Mouse (Mus musculus) heart, embryonic 13.5 days (tissue): ENCODE results near the gene Nt5c1a. TPM values are rescaled to one million over a fixed set of nuclear protein-coding genes. Genes with fewer than 3 reads are reported as not detected.

ENCODE experiments used
- ATAC-seq: fragments of 200-750 bp; cut with Nextera tagmentation; 2 replicates; pipeline ENCODE4 v1.8.0; 2017; ENCODE audit warnings: moderate TSS enrichment; ENCODE audit not compliant: insufficient number of reproducible peaks, low FRiP score, low TSS enrichment; ENCODE audit errors: extremely low read depth
- H3K27ac ChIP-seq: fragments of 300-500 bp; sonication (generic); replicated peaks from 2 replicates; pipeline ENCODE4 v1.5.1; 2015; ENCODE audit warnings: moderate library complexity, mild to moderate bottlenecking, inconsistent platforms
- H3K27me3 ChIP-seq: fragments of 300-500 bp; sonication (generic); replicated peaks from 2 replicates; pipeline ENCODE4 v1.6.1; 2015; ENCODE audit warnings: mild to moderate bottlenecking, inconsistent platforms
- H3K36me3 ChIP-seq: fragments of 300-500 bp; sonication (generic); 2 replicates; pipeline ENCODE4 v1.6.1; 2015; ENCODE audit warnings: mild to moderate bottlenecking, inconsistent platforms
- H3K4me1 ChIP-seq: fragments of 300-500 bp; sonication (generic); 2 replicates; pipeline ENCODE4 v1.6.1; 2015; ENCODE audit warnings: inconsistent platforms
- H3K4me2 ChIP-seq: fragments of 300-500 bp; sonication (generic); 2 replicates; pipeline ENCODE4 v1.6.1; 2015; ENCODE audit warnings: inconsistent platforms, mild to moderate bottlenecking, moderate library complexity
- H3K4me3 ChIP-seq: fragments of 300-500 bp; sonication (generic); 2 replicates; pipeline ENCODE4 v1.5.1; 2015; ENCODE audit warnings: moderate library complexity, mild to moderate bottlenecking, inconsistent platforms
- H3K9ac ChIP-seq: fragments of 300-500 bp; sonication (generic); 2 replicates; pipeline ENCODE4 v1.6.1; 2015; ENCODE audit warnings: inconsistent platforms, mild to moderate bottlenecking, moderate library complexity
- H3K9me3 ChIP-seq: fragments of 300-500 bp; sonication (generic); 2 replicates; pipeline ENCODE4 v1.6.1; 2016; ENCODE audit warnings: inconsistent platforms
- WGBS: fragments of 180-500 bp; shearing (Covaris S2); methylation state at CpG from one replicate; pipeline ENCODE4 v1.1.7; 2015; ENCODE audit warnings: mixed read lengths; 5-methylcytosine and 5-hydroxymethylcytosine counted together
- polyA plus RNA-seq: library from polyadenylated mRNA; unstranded; fragments of >200 nt; fragmentation: Nextera tagmentation; extraction: Ambion mirVana; gene quantifications from 2 replicates; pipeline ENCODE4 v1.2.1, GENCODE M21; 2015

Nt5c1a gene
- polyA plus RNA-seq, 1 experiment from 2014 or later, result 0.83 TPM

DNA sequence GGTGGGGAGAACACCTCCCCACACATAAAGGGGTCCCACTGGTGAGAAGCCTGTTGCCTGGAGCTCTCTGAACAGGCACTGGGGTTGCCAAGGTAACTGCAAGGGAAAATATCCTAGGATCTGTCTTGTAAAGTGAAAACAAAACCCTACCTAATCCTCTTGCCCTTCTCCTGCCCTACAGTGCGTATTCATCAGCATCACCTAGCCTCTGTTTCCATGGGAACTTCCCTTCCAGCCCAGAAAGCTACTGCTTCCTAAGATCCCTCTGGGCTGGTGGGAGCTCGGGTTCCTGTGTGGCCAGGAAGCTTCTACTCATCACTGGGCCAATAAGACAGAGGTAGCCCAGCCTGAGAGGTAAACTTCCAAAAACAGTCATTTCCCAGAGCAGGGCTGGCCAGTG lies 11.0 kb downstream of the Nt5c1a start:
- Histone ChIP-seq H3K36me3 (no peaks in the 10 kb centered on the region), H3K4me3 (no peak overlapping the region), H3K4me2 (no peak overlapping the region), H3K9ac (no peak overlapping the region), H3K9me3 (no peaks in the 10 kb centered on the region), H3K4me1 (no peaks in the 10 kb centered on the region), H3K27me3 (peaks cover 83% of the 10 kb centered on the region), H3K27ac (no peak overlapping the region)
- 38% methylated on average over 2 of the region's 2 CpGs for WGBS
- ATAC-seq, result no peak

DNA sequence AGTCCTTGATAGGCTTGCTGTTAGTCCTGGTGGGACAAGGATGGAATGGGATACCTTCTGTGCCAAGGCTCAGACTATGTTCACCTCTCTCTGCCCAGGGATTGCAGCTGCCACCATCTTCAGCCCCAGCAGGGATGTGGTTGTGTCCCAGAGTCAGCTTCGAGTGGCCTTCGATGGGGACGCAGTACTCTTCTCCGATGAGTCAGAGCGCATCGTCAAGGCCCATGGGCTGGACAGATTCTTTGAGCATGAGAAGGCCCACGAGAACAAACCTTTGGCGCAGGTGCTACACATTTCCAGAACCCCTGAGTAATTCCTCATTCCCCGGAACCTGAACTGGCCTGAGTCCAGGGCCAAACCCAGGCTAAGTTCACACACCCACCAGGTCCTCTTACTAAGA lies 12.7 kb downstream of the Nt5c1a start:
- Histone ChIP-seq H3K27ac (no peak overlapping the region), H3K36me3 (no peaks in the 10 kb centered on the region), H3K4me2 (no peak overlapping the region), H3K9ac (no peak overlapping the region), H3K9me3 (no peaks in the 10 kb centered on the region), H3K4me1 (no peaks in the 10 kb centered on the region), H3K4me3 (no peak overlapping the region), H3K27me3 (peaks cover 83% of the 10 kb centered on the region)
- whole genome bisulfite sequencing, result 84% methylated on average over 9 of the region's 9 CpGs
- ATAC-seq, result no peak

DNA sequence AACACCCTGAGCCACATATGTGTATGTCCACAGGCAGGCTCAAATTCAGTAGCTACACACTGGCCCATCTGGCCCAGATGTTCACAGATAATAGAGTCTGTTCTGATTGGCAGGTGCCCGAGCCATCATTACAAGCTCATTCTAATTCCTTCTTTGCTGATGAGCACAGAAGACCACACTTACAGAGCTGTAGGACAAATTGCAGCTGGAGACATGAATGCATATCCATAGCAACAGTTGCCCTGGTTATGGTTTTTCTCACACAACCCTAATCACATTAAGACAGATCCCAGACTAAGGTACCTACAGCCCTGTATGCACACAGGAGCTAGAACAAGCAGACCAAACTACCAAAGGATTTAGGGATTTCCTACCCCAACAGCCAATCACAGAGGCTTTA lies 14.1 kb downstream of the Nt5c1a start:
- Histone ChIP-seq H3K27ac (no peak overlapping the region), H3K27me3 (peaks cover 79% of the 10 kb centered on the region), H3K36me3 (no peaks in the 10 kb centered on the region), H3K9me3 (no peaks in the 10 kb centered on the region), H3K4me3 (no peak overlapping the region), H3K4me1 (peaks cover 5% of the 10 kb centered on the region; the same call in 1 of the 2 replicates), H3K4me2 (no peak overlapping the region), H3K9ac (no peak overlapping the region)
- 73% methylated on average over 1 of the region's 1 CpGs for WGBS
- ATAC-seq, result no peak

DNA sequence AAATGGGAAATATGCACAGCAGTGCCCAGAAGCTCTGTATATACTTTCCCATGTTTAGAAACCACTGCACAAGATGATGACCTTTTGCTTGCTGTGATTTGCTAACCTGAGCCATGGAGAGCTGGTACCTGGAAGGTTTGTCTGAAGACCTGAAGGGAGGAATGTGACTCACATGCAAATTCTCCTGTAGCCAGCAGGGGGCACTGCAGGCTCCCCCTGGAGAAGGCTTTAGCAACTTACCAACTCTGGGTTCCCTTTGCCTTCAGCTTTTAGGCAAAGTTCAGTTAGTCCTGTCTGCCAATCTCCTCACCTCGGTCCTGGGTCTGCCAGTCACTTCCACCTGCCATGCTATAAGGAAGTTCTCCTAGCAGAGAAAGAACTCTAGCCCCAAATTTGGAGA lies 15.5 kb downstream of the Nt5c1a start:
- Histone ChIP-seq H3K27me3 (peaks cover 71% of the 10 kb centered on the region), H3K27ac (no peak overlapping the region), H3K9ac (no peak overlapping the region), H3K4me1 (peaks cover 10% of the 10 kb centered on the region; the same call in 1 of the 2 replicates), H3K36me3 (no peaks in the 10 kb centered on the region), H3K4me2 (no peak overlapping the region), H3K9me3 (no peaks in the 10 kb centered on the region), H3K4me3 (no peak overlapping the region)
- 23% methylated on average over 1 of the region's 1 CpGs for WGBS
- no peak for ATAC-seq

GRCm38 (mm10) chr4:123219720-123220357 lies 18.5 kb downstream of the Nt5c1a start:
- peaks cover 41% of the 10 kb centered on the region for H3K27me3 ChIP-seq
- WGBS, result 66% methylated on average over 15 of the region's 15 CpGs
- H3K9me3 ChIP-seq, result no peaks in the 10 kb centered on the region
- no peak overlapping the region for H3K4me2 ChIP-seq
- H3K27ac ChIP-seq, result no peak overlapping the region
- no peaks in the 10 kb centered on the region for H3K36me3 ChIP-seq
- no peak overlapping the region for H3K9ac ChIP-seq
- ATAC-seq, result no peak
- H3K4me1 ChIP-seq, result peaks cover 14% of the 10 kb centered on the region
- H3K4me3 ChIP-seq, result no peak overlapping the region

DNA sequence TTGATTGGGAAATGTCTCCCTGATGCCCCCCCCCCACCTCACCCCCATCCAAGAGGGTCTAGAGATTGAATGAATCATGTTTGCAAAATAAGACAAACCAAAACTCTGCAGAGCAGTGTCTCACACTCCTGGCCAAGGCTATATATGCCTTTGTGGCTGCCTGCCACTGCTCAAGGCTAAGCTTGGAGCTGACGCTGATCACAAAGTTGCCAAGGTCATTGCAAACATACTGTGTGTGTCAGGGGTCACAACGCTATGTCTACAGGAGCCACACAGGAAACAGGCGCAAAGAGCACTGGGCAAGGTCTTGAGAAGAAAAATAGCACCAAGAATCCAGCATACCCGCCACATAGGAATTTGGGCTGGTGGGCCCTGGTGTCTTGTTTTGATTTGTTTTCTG lies 19.3 kb downstream of the Nt5c1a start:
- WGBS, result 57% methylated on average over 4 of the region's 4 CpGs
- ATAC-seq, result no peak

GRCm38 (mm10) chr4:123223309-123223708 lies 22.0 kb downstream of the Nt5c1a start:
- no peak overlapping the region for H3K9ac ChIP-seq
- H3K4me2 ChIP-seq, result no peak overlapping the region
- no peaks in the 10 kb centered on the region for H3K36me3 ChIP-seq
- H3K4me1 ChIP-seq, result peaks cover 47% of the 10 kb centered on the region
- no peak overlapping the region for H3K27ac ChIP-seq
- no peaks in the 10 kb centered on the region for H3K9me3 ChIP-seq
- no peak overlapping the region for H3K4me3 ChIP-seq
- peaks cover 13% of the 10 kb centered on the region for H3K27me3 ChIP-seq
- no peak for ATAC-seq
- 52% methylated on average over 3 of the region's 3 CpGs for WGBS

More for the DNA sequence above, 19.3 kb downstream of the Nt5c1a start:
- Histone ChIP-seq H3K9ac (no peak overlapping the region), H3K27me3 (peaks cover 33% of the 10 kb centered on the region), H3K27ac (no peak overlapping the region), H3K9me3 (no peaks in the 10 kb centered on the region), H3K36me3 (no peaks in the 10 kb centered on the region), H3K4me3 (no peak overlapping the region), H3K4me2 (no peak overlapping the region), H3K4me1 (peaks cover 20% of the 10 kb centered on the region)

GRCm38 (mm10) chr4:123225718-123226403 lies 24.6 kb downstream of the Nt5c1a start:
- Histone ChIP-seq H3K4me1 (peaks cover 49% of the 10 kb centered on the region), H3K9ac (peak overlapping the region; percentile 52), H3K27me3 (0 out of 2 replicates have a peak, but pooled peaks cover 5% of the 10 kb centered on the region), H3K4me2 (no peak overlapping the region), H3K9me3 (no peaks in the 10 kb centered on the region), H3K4me3 (no peak overlapping the region), H3K27ac (peak overlapping the region; percentile 50), H3K36me3 (no peaks in the 10 kb centered on the region)
- ATAC-seq, result no peak
- WGBS, result 35% methylated on average over 10 of the region's 10 CpGs

- H3K4me1 ChIP-seq, result peaks cover 51% of the 10 kb centered on the region
- 0 out of 2 replicates have a peak, but pooled peaks have one; percentile 14 for ATAC-seq
- peak overlapping the region; percentile 76 for H3K27ac ChIP-seq
- no peak overlapping the region for H3K4me3 ChIP-seq
- H3K4me2 ChIP-seq, result no peak overlapping the region
- no peaks in the 10 kb centered on the region for H3K9me3 ChIP-seq
- WGBS, result 16% methylated on average over 4 of the region's 4 CpGs
- H3K36me3 ChIP-seq, result no peaks in the 10 kb centered on the region
- 0 out of 2 replicates have a peak overlapping the region, but pooled peaks have one; percentile 16 for H3K9ac ChIP-seq
- H3K27me3 ChIP-seq, result peaks cover 14% of the 10 kb centered on the region
Measured at GRCm38 (mm10) chr4:123227707-123228106, 26.4 kb downstream of the Nt5c1a start.

DNA sequence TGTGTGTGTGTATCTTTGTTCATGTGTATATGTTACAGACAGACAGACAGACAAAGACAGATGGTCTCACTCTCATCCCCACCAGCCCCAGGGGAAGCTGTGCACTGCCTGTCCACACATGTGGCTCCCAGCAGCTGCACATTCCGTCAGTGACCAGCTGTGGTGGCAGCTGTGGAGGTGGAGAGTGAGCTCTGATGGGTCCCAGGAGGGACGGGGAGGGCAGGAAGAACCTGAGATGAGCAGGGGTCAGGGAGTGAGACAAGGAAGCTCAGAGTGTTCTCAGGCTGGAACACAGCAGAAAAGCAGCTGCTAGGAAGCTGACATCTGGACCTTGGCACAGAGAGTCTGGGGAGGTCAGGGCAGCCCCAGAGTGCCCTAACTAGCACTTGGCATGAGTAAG lies 27.0 kb downstream of the Nt5c1a start:
- peak overlapping the region; percentile 76 for H3K27ac ChIP-seq
- peaks cover 19% of the 10 kb centered on the region for H3K27me3 ChIP-seq
- peaks cover 57% of the 10 kb centered on the region for H3K4me1 ChIP-seq
- H3K4me2 ChIP-seq, result no peak overlapping the region
- no peak for ATAC-seq
- H3K9me3 ChIP-seq, result no peaks in the 10 kb centered on the region
- H3K36me3 ChIP-seq, result no peaks in the 10 kb centered on the region
- H3K9ac ChIP-seq, result no peak overlapping the region; the same call in 1 of the 2 replicates
- H3K4me3 ChIP-seq, result no peak overlapping the region
- 27% methylated on average over 2 of the region's 2 CpGs for WGBS

GRCm38 (mm10) chr4:123229166-123229565 lies 27.9 kb downstream of the Nt5c1a start:
- Histone ChIP-seq H3K36me3 (no peaks in the 10 kb centered on the region), H3K4me3 (no peak overlapping the region), H3K9me3 (no peaks in the 10 kb centered on the region), H3K4me2 (no peak overlapping the region), H3K27me3 (peaks cover 24% of the 10 kb centered on the region), H3K4me1 (peaks cover 66% of the 10 kb centered on the region), H3K9ac (no peak overlapping the region), H3K27ac (no peak overlapping the region)
- no peak for ATAC-seq
- 67% methylated on average over 11 of the region's 11 CpGs for WGBS
